Mouse (Mus musculus): ENCODE measurements around the gene Acbd6.

DNA sequence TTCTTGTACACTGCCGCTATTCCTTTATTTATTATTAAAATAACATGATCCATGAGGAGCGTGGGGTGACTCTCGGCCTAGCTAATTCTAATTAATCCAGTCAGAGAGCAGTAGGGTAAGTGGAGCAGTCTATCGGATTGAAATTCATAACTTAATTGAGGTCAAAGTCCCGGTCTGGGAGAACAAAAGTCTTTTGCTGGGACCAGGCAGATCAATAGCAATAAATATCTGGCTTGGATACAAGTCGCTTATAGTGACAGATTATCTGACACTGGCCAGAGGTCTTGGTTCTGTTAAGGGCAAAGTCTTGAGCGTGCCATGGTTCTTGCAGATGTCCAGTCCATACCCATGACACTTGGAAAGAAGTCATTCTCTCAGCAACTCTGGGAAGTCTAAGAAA, 78.7 kb downstream of the Acbd6 start:
- TF ChIP-seq CTCF (IDR thresholded peaks at IDR 0.05; ENCODE audit: extremely low read depth, insufficient read length, insufficient replicate concordance, low read depth, low read length): no peak
- no peak for TF ChIP-seq POLR2A (IDR thresholded peaks at IDR 0.05; ENCODE audit: low read depth, low read length)

Measured in small intestine, adult 2 months (tissue).